In genomic region chr8:110921492-110922230, GRCm38 (mm10) we compare ENCODE assay signal across 7 mouse cellular contexts. TPM values are rescaled to one million over a fixed set of nuclear protein-coding genes. Genes with fewer than 3 reads are reported as not detected.
DNase-seq lines count a peak whose midpoint lies in the region; ATAC-seq and TF ChIP-seq lines count a peak whose summit lies in the region.

No protein-coding gene starts in this region.

- no peaks in the 10 kb centered on the region for H3K9me3 ChIP-seq in ES-E14 (ENCODE audit: control insufficient read depth, insufficient read depth, low read depth, low read length)
- no peaks in the 10 kb centered on the region for H3K9me3 ChIP-seq in forebrain, embryonic 13.5 days (replicated peaks)
- no peaks in the 10 kb centered on the region for H3K9me3 ChIP-seq in hindbrain, embryonic 13.5 days
- H3K9me3 ChIP-seq in liver, embryonic 11.5 days (ENCODE audit: control insufficient read depth, low read length), result no peaks in the 10 kb centered on the region
- H3K9me3 ChIP-seq in neural tube, embryonic 14.5 days (ENCODE audit: control insufficient read depth, low read length), result no peaks in the 10 kb centered on the region

- no peak for ATAC-seq in forebrain, embryonic 13.5 days
- ATAC-seq in hindbrain, embryonic 13.5 days (ENCODE audit: low FRiP score), result no peak
- peak; percentile 81 for ATAC-seq in liver, embryonic 11.5 days (replicated peaks; ENCODE audit: low FRiP score)
- no peak for ATAC-seq in neural tube, embryonic 14.5 days (ENCODE audit: low read depth)

- no peak overlapping the region; a peak in 1 of 4 replicates for H3K4me3 ChIP-seq in ES-E14 (ENCODE audit: insufficient read depth in 1 of 2, low read depth in 1 of 2, low read length in 2 of 2, poor library complexity in 1 of 2, severe bottlenecking in 1 of 2)
- H3K4me3 ChIP-seq in forebrain, embryonic 13.5 days, result peak overlapping the region; percentile 80
- peak overlapping the region; percentile 82 for H3K4me3 ChIP-seq in hindbrain, embryonic 13.5 days
- H3K4me3 ChIP-seq in liver, embryonic 11.5 days (ENCODE audit: low read depth, low read length), result peak overlapping the region; percentile 94
- peak overlapping the region; percentile 73; the same call in 1 of the 2 replicates for H3K4me3 ChIP-seq in neural tube, embryonic 14.5 days (ENCODE audit: low read depth, low read length)

- H3K27me3 ChIP-seq in forebrain, embryonic 13.5 days, result no peaks in the 10 kb centered on the region
- no peaks in the 10 kb centered on the region for H3K27me3 ChIP-seq in hindbrain, embryonic 13.5 days
- no peaks in the 10 kb centered on the region for H3K27me3 ChIP-seq in liver, embryonic 11.5 days (replicated peaks; ENCODE audit: control insufficient read depth, insufficient read depth, low read length)
- no peaks in the 10 kb centered on the region for H3K27me3 ChIP-seq in neural tube, embryonic 14.5 days (ENCODE audit: control insufficient read depth, insufficient read depth, low read length)

- in situ Hi-C loops in ES-E14 (cut with MboI; ENCODE audit: low sequenced_read_pairs in 2 of 2, unreplicated experiment in 2 of 2), result no loop called here

- DNase-seq in ES-E14 (ENCODE audit: low read depth, low spot score), result peak; percentile 26
- peak; percentile 51 for DNase-seq in adrenal gland, postnatal 10 days
- DNase-seq in liver, embryonic 11.5 days (ENCODE audit: low spot score), result peak; percentile 69
- DNase-seq in thymus, postnatal 0 days (ENCODE audit: low spot score), result no peak

- no peak overlapping the region for H3K9ac ChIP-seq in ES-E14 (ENCODE audit: insufficient read depth, low read depth, low read length, poor library complexity, severe bottlenecking)
- peak overlapping the region; percentile 95; the same call in 1 of the 2 replicates for H3K9ac ChIP-seq in forebrain, embryonic 13.5 days
- H3K9ac ChIP-seq in hindbrain, embryonic 13.5 days, result peak overlapping the region; percentile 94
- H3K9ac ChIP-seq in liver, embryonic 11.5 days (ENCODE audit: low read depth, low read length), result peak overlapping the region; percentile 94
- no peak overlapping the region for H3K9ac ChIP-seq in neural tube, embryonic 14.5 days (replicated peaks; ENCODE audit: low read depth, low read length)

- no peaks in the 10 kb centered on the region for H3K36me3 ChIP-seq in ES-E14 (ENCODE audit: control insufficient read depth, insufficient read depth, low read length, poor library complexity, severe bottlenecking)
- no peaks in the 10 kb centered on the region for H3K36me3 ChIP-seq in forebrain, embryonic 13.5 days (ENCODE audit: poor library complexity, severe bottlenecking)
- no peaks in the 10 kb centered on the region for H3K36me3 ChIP-seq in hindbrain, embryonic 13.5 days
- no peaks in the 10 kb centered on the region for H3K36me3 ChIP-seq in liver, embryonic 11.5 days (ENCODE audit: control insufficient read depth, insufficient read depth, low read length)
- no peaks in the 10 kb centered on the region for H3K36me3 ChIP-seq in neural tube, embryonic 14.5 days (ENCODE audit: control insufficient read depth, insufficient read depth, low read length)

- peaks cover 7 to 14% of the 10 kb centered on the region in 2 experiments for H3K4me1 ChIP-seq in ES-E14 (ENCODE audit: control insufficient read depth in 2 of 2, insufficient read depth in 2 of 2, low read length in 2 of 2, poor library complexity in 1 of 2)
- H3K4me1 ChIP-seq in forebrain, embryonic 13.5 days, result peaks cover 23% of the 10 kb centered on the region
- H3K4me1 ChIP-seq in hindbrain, embryonic 13.5 days (replicated peaks), result peaks cover 34% of the 10 kb centered on the region
- H3K4me1 ChIP-seq in liver, embryonic 11.5 days (replicated peaks; ENCODE audit: control insufficient read depth, insufficient read depth, low read length), result peaks cover 49% of the 10 kb centered on the region
- H3K4me1 ChIP-seq in neural tube, embryonic 14.5 days (ENCODE audit: control insufficient read depth, insufficient read depth, low read length), result peaks cover 16% of the 10 kb centered on the region

- 46% methylated on average over 7 of the region's 7 CpGs for WGBS in forebrain, embryonic 13.5 days
- 33% methylated on average over 7 of the region's 7 CpGs for WGBS in hindbrain, embryonic 13.5 days
- 19% methylated on average over 7 of the region's 7 CpGs for WGBS in liver, embryonic 11.5 days
- 29% methylated on average over 7 of the region's 7 CpGs for WGBS in neural tube, embryonic 14.5 days

- H3K27ac ChIP-seq in ES-E14 (ENCODE audit: insufficient read depth, low read depth, low read length, poor library complexity, severe bottlenecking), result no peak overlapping the region
- no peak overlapping the region for H3K27ac ChIP-seq in forebrain, embryonic 13.5 days
- no peak overlapping the region for H3K27ac ChIP-seq in hindbrain, embryonic 13.5 days
- peak overlapping the region; percentile 95 for H3K27ac ChIP-seq in liver, embryonic 11.5 days (ENCODE audit: low read depth, low read length)
- H3K27ac ChIP-seq in neural tube, embryonic 14.5 days (ENCODE audit: low read depth, low read length), result no peak overlapping the region

- H3K4me2 ChIP-seq in forebrain, embryonic 13.5 days, result peak overlapping the region; percentile 87
- H3K4me2 ChIP-seq in hindbrain, embryonic 13.5 days, result peak overlapping the region; percentile 95
- peak overlapping the region; percentile 95 for H3K4me2 ChIP-seq in liver, embryonic 11.5 days
- H3K4me2 ChIP-seq in neural tube, embryonic 14.5 days (ENCODE audit: low read depth, low read length), result peak overlapping the region; percentile 68

TF ChIP-seq in ES-E14, 5 proteins besides CTCF, POLR2A, EP300 and RAD21:
- TF ChIP-seq ZNF384 (IDR thresholded peaks at IDR 0.05; ENCODE audit: low read depth, low read length), result no peak
- TF ChIP-seq MAFK (IDR thresholded peaks at IDR 0.05; ENCODE audit: insufficient read depth, low read depth, low read length), result no peak
- TF ChIP-seq CHD2 (IDR thresholded peaks at IDR 0.05; ENCODE audit: low read depth, low read length), result no peak

RNA-seq across cellular contexts. Expression of gene St3gal2, which starts 1.9 kb away (rescaled TPM):
- 7.5 and 12.4 TPM in 2 replicates for total RNA-seq in ES-E14 (2012; rRNA removed)
- 10 to 100 TPM; 23.6 to 26.6 TPM for total RNA-seq in adrenal gland, postnatal 10 days (2021)
- 17.1 and 18.1 TPM in 2 replicates for polyA plus RNA-seq in forebrain, embryonic 13.5 days (2015; fragmentation: Nextera tagmentation; extraction: Ambion mirVana)
- 21.0 and 23.0 TPM in 2 replicates for polyA plus RNA-seq in hindbrain, embryonic 13.5 days (2015; fragmentation: Nextera tagmentation; extraction: Ambion mirVana)
- 21.9 and 22.0 TPM in 2 replicates for polyA plus RNA-seq in liver, embryonic 11.5 days (2014; fragmentation: Nextera tagmentation; extraction: Ambion mirVana)
- polyA plus RNA-seq in neural tube, embryonic 14.5 days (2014; fragmentation: Nextera tagmentation; extraction: Ambion mirVana), result 12.7 and 15.0 TPM in 2 replicates
- 9.0 and 9.5 TPM in 2 replicates for polyA plus RNA-seq in thymus, postnatal 0 days (2015; fragmentation: Nextera tagmentation; extraction: Ambion mirVana)

RNA-seq across cellular contexts. Expression of gene Fuk, which starts 19.4 kb away (rescaled TPM):
- 17.8 and 23.3 TPM in 2 replicates for total RNA-seq in ES-E14 (2012; rRNA removed)
- total RNA-seq in adrenal gland, postnatal 10 days (2021), result 10 to 100 TPM in 1 of 2 experiments, 1 to 10 TPM in 1; 7.9 to 10.6 TPM
- 8.8 and 10.3 TPM in 2 replicates for polyA plus RNA-seq in forebrain, embryonic 13.5 days (2015; fragmentation: Nextera tagmentation; extraction: Ambion mirVana)
- 7.5 and 8.4 TPM in 2 replicates for polyA plus RNA-seq in hindbrain, embryonic 13.5 days (2015; fragmentation: Nextera tagmentation; extraction: Ambion mirVana)
- 6.8 and 9.0 TPM in 2 replicates for polyA plus RNA-seq in liver, embryonic 11.5 days (2014; fragmentation: Nextera tagmentation; extraction: Ambion mirVana)
- 3.9 and 5.4 TPM in 2 replicates for polyA plus RNA-seq in neural tube, embryonic 14.5 days (2014; fragmentation: Nextera tagmentation; extraction: Ambion mirVana)
- 4.9 and 5.2 TPM in 2 replicates for polyA plus RNA-seq in thymus, postnatal 0 days (2015; fragmentation: Nextera tagmentation; extraction: Ambion mirVana)

Comparison
In these comparisons a context has a peak if more than half of its experiments do, and no peak if none do; other contexts are left out.
1. H3K4me3 ChIP-seq: peak in forebrain, embryonic 13.5 days (single experiment), hindbrain, embryonic 13.5 days (single experiment), liver, embryonic 11.5 days (single experiment) and neural tube, embryonic 14.5 days (single experiment); none in ES-E14 (0 of 2).
2. H3K9ac ChIP-seq: peak in forebrain, embryonic 13.5 days (single experiment), hindbrain, embryonic 13.5 days (single experiment) and liver, embryonic 11.5 days (single experiment); none in ES-E14 (single experiment) and neural tube, embryonic 14.5 days (single experiment).
3. Peak in every context shown above with its lines, with median percentiles within 50 percentile points of each other: H3K4me2 ChIP-seq.